Mouse (Mus musculus) gastrocnemius, postnatal 10 days (tissue): ENCODE data around the gene Nepn. TPM values are rescaled to one million over a fixed set of nuclear protein-coding genes. Genes with fewer than 3 reads are reported as not detected.
"Not testable (repeated sequence)": the region's sequence is repeated elsewhere in the genome, so short reads cannot be mapped to it uniquely, and the experiment has no call there.

ENCODE experiments used
- DNase-seq: peaks from one replicate; pipeline ENCODE4 v3.0.0; 2021; ENCODE audit warnings: mixed read lengths
- long read RNA-seq, 2 experiments: library from polyadenylated mRNA; stranded (forward); transcript quantifications; one replicate each; pipeline ENCODE4 v2.0.0; 2021
- total RNA-seq, 2 experiments: library from RNA; stranded (reverse); gene quantifications; 2 replicates each; pipeline ENCODE4 v1.2.3; 2021

Gene Nepn
- not detected for total RNA-seq
- long read RNA-seq, experiment 1: 0 reads
- long read RNA-seq, experiment 2: 0 reads

DNA sequence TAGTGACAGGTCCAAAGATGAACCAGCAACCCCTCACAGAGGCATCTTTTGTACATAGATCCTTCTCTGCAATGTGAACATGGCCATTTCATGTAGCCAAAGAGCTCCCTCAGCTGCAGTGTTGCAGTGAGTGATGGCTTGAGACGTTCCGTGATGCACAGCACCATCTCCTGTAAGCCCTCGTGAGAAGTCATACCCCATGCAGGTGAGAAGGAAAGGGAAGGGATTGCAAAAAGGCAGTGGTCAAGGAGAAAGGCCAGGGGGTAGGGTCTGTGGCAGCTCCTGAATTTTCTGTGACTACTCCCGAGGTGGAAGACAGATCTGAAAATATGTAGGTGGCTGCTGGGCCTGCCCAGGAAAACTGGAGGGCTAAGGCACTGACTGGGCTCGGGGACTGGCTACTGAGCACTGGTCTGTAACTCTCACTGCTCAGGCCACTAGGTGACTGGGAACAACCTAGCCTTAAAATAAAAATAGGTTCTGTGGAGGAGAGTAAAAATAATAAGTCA, at the start of gene Nepn:
Gene Nepn (plus strand): TSS at position 51 of the 509 bp plus-strand sequence.
- DNase-seq: no peak

DNA sequence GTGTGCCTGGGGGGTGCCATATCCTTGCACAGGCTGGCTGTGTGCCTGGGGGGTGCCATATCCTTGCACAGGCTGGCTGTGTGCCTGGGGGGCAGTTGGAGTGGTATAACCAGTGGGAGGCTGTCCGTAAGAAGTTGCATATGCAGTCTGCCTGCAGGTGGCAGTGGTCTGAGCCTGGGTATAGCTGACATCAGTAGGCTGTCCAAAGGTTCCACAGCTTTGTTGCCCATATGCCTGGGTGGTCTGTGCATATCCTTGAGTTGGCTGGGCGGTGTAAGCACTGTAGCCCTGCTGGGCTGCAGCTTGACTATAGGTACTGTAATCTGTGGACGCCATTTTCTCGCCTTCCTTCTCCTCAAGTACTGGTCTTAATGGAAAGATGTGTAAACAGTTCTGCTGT, 45.4 kb upstream of the Nepn start:
- not testable (repeated sequence) for DNase-seq

DNA sequence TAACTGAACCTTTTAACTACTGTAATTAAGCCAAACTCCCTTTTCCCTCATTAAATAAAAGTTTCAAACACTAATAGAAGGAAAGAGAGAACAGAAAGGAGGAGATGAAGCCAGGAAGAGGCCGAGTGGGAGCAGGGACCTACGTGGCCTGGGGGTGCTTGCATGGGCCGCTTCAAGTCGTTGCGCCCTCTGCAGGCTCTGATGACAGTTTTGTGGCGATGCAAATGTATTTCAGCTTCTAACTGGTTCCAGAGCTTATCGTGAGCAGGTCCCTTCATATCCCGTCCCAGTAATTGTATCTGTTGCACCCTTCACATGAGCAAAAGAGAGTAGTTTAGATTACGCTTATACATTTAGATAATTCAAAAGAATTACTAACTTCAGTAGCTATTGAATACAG, 35.6 kb upstream of the Nepn start:
- no peak for DNase-seq

DNA sequence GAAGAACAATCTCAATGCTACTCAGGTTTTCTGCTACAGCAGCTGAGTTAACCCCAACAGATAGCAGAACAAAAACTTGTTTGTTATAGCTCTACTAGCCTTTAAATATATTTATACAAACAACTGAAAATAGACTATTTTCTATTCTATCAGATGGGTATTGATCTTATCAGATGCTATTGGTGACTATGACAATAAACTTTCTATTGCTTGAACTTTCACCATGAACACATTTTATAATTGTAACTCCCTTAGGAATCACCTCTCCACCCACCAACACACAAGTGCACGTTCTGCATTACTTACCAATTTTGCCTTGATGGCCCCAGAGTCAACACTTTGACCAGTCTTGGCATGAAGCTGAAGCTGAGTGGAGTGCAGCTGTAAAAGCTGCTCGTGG, 30.3 kb upstream of the Nepn start, which contains the start of gene Gm26741:
Gene Gm26741 (plus strand): TSS at position 301 of the 400 bp plus-strand sequence.
- no peak for DNase-seq

DNA sequence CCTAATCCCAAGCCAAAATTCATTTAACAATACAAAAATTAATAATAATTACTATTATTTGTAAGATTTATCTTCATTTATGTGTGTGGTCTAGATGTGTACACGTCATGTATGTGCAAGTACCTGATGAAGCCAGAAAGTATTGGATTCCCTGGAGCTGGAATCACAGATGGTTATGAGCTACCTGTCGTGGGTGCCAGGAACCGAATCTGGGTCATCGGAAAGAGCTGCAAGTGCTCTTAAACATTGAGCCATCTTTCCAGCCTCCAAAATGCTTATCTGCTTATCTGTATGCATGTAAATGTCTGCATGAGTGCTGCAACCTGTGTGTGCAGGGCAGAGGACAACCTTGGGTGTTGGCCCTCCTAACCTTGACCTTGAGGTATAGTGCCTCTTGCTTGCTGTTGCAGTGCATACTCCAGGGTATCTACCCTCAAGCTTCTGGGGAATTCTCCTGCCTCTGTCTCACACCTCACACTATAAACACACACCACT, 28.5 kb upstream of the Nepn start:
- DNase-seq: no peak

DNA sequence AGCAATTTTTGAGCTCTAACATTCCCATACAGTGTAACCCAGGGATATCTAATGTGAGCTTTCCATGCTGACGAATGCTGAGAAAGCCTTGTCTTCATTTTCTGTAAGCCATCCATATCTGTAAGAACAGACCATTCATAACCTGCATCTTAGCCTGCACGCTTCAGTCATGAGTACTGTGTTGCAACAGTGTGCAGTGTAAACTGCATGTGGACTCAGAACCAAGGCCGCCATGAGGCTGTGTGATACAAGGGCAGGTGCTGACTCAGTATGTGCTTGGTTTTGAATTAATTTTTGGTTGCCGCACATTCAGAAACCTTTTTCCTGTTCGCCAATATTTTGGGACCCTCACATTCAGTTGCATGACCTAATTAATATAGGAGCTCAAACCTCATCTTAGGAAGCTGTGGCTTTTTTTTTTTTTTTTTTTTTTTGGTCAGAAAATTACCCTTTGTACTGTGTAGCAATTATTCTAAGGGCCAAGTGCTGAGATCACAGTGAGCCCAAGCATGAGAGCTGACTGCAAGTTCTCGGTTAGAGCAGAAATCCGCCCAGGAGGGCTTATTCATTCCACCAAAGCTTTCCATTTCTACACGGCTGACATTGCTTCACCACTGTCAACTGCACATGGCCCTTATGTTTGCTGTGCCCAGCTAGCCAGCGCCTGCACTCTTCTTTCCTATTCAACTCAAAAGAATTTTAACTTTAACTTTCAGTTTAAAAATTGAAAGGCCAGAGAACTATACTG, 27.7 kb upstream of the Nepn start:
- no peak for DNase-seq

DNA sequence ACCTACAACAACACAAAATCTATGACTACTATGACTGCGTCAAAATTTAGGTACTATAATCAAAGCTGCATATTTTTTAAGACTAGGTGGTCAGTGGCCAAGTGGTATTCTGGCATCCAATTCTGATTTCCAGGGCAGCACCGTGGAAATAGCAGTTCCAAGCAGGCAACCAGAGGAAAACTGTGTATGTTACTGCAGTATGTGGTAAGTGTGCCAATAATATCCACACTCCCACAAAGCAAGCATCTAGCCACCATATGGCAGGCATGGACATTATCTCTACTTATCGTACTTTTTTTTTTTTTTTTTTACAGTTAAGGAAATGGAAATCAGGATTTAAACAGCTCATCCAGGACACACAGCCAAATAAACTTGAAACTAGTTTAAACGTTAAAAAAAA, 20.4 kb upstream of the Nepn start:
- DNase-seq: no peak

DNA sequence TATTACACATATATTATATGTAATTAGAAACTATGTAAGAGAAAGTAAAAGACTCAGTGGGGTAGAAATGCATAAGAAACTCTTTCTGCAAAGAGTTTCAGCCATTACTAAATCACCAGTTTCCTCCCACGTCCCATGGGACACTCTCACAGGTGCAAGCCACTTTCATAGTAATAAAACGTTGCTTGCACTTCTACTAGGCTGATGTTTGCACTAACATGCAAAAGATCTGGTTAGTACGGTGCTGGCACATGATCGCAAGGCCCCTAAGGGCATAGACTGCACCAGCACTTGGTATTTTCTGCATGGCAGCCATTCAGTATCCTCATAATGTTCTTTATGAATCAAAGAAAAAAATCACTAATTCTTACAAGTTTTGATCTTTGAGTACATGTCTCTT, 14.9 kb upstream of the Nepn start:
- DNase-seq: no peak

DNA sequence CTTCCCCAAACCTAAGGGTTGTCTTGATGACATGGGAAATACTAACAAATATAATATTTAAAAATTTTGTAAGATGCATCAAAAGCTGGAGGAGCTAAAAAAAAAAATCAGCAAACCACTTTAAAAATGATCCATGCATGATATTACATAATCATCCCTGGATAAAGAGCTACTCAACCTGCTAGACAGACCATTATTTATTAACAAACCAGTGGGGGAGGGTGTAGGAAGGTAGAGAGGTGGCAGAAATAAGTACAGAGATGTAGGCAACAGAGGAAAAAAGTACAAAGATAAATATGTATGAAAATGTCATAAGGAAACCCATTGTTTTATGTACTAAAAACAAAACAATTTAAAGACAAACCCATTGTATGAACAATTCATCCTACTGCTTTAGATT, 14.1 kb upstream of the Nepn start:
- no peak for DNase-seq

DNA sequence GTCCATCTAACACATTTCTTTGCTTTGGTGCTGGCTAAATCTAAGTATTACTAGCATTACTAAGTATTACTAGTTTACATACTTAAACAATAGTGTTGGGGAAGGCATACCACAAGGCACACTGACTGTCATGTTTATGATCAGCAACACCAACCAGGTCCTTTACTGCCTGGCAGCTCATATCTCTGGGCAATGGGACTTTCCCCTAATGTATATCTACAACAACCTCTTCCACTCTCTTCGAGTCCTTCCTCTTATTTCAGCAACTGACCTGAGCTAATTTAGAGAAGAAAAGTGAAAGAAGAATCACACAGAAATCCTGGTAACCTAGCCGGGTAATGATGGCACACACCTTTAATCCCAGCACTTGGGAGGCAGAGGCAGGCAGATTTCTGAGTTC, 12.3 kb upstream of the Nepn start:
- no peak for DNase-seq

DNA sequence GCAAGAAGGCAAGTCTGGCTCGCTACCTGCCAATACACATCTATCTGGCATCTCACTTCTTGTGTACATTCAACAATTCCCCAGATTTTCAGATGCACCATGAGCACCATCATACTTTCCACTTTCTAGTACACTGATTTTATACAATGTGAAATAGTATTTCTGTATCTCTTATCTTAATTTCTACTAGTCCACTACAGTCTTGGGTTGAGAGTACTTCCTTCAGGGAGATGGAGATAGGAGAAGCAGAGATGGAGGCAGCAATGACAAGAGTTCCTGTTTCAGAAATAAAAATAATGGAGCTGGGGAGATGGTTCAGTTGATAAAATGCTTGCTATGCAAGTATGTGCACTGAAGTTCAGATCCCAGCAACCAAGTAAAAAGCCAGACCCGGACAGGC, 11.0 kb upstream of the Nepn start:
- DNase-seq: no peak

DNA sequence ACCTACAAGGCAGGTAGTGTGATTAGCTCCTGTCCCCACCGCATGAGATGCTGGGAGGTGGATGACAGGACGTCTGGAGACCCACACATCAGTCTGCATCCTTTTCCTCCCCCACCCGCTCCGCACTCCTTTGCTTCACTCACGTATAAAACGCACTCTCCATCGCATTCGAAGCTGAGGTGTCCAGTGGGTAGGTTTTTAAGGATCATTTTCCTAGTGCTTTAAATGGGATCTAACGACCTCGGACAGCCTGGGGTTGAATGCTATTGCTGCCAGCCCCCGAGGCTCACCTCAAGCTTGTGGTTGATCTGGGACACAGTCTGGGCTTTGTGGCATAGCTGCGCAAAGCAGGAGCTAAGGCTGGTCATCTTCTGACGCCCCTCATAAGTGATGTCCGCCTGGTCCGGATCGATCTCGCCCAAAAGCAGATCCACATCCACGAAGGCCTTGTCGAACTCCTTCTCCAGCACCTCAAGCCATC, 7.4 kb upstream of the Nepn start:
- DNase-seq: peak; percentile 8

DNA sequence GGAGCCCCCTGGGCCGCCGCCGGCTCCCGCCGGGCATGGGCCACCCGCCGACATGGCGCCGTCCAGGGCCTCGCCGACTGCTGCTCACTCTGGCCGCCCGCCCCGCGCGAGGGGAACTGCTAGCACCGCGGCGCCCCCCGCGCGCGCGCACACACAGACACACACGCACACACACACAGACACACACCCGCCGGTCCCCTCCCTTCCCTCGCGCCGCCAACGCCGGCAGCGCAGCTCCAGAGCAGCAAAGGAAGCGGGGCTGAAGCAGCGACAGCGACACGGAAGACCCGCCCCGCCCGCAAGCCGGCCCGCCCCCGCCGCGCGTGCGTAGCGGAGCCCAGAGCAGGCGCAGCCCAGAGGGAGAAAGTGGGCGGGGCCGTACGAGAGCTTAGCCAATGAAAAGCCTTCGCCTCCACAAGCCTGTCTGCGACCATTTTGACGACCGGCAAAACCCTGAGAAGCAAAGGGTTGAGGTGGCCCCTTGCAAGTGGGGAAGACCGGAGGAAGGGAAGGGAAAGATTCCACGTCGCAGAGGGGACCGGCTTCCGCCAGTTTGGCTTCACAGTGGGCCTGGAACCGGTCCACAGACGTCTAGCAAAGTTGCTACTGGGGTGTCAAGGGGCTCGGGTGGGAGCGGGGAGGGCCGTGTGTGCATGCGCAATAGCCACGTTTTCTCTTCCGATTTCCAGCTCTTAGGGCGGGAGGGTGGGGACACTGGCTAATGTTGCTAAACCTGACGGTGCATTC, 6.8 kb upstream of the Nepn start, which contains the start of gene Gopc:
Gene Gopc (minus strand): TSS at position 280 of the 747 bp plus-strand sequence.
- peak; percentile 98 for DNase-seq

DNA sequence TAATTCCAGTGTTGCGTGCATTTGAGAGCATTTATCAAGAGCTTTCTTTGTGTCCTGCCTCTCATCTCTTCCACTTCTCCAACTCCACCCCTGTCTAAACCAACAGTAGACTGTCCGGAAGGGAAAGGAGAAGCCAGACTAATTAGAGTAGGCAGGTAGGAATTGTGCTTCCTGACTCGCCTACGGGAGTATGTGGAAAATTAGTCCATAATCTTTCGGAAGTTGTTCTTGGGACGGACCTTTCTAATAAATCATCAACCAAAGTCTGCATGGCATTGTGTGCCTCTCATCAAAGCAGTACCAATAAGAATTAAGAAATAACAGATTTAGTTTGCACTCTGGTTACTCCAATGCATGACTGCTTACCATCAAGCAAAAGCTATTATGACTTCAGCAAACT, 5.8 kb upstream of the Nepn start:
- no peak for DNase-seq

DNA sequence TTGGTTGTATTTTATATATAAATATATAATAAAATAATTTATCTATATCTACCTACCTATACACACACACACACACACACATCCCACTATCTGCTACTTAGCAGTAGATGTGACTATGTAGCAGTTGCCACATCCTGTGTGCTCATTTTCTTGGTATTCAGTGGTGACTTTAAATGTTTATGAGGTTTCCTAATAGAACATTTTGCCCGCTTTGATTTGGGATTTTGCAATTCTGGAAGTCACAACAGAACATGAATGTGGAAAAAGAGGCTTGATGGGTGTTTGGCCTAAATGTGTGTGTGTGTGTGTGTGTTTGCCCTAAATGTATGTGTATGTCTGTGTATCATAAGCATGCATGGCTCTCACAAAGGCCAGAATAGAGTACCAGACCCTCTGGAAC, 5.2 kb upstream of the Nepn start:
- DNase-seq: no peak

DNA sequence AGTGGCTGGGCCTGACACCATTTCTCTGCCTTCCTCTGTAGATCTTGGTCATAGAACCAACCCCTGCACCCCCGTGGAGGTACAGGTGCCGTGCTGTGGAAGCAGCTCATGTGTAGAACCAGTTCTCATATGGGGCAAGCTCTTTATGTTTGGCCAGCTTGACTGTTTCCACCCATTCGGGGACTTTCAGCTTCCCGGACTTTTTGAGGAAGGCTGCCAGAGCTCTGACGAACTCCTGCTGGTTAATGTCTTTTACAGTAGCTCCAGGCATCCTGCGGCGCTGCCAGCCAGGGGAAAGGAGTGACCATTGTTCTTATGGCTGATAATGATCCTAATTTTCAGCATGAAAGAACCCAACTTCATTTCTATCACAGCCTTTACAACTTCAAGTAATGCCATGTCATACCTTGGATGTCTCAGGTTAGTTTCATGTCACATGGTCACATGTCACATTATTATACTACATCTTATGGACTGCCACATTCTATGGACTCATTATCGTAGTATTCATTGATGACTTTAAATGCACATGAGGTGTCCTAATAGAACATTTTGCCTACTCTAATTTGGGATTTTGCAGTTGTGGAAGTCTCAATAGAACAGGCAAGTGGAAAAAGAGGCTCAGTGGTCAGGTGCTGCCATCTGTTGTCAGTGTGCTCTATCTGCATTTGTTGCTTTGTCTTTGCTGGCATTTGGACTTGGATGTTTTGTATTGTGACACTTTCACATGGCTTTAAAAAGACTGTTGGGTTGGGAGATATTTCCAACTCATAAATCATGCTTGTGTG, 3.8 kb upstream of the Nepn start:
- peak; percentile 24 for DNase-seq

DNA sequence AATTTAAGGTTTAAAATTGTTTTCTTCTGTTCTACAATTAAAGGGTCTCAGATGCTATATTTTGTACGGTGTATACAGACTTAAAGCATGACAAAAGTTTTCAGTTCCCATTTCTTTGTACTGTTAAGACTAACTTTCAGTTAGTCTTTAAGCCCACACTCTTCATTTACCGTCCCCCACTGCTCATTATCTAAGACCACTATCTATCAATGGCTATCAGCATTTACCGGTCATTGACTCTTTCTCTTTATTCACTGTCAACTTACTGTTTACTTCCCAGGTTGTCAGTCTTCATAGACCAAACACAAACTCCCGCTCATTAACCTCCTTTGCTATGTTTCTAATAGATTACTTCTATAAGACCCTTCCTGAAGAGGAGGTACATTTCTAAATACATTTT, 1.6 kb upstream of the Nepn start:
- DNase-seq: no peak

DNA sequence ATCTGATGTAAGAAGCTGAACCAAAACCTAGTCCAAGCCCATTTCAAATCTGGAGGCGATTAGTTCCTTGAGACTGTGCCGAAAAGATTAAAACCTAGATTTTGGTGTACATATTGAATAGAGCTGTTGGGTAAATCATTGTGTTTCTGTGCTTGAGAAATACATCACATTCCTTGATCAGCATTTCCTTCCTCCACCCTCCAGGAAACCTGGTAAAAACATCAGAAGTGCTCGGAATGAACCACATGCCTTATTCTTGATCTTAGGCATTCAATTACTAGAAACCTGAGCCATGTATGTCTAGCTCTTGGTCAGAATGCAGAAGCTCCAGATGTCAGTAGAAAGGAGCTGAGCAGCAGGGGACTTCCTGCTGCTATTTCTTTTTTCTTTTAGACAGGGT, 666 bp downstream of the Nepn start:
- no peak for DNase-seq

DNA sequence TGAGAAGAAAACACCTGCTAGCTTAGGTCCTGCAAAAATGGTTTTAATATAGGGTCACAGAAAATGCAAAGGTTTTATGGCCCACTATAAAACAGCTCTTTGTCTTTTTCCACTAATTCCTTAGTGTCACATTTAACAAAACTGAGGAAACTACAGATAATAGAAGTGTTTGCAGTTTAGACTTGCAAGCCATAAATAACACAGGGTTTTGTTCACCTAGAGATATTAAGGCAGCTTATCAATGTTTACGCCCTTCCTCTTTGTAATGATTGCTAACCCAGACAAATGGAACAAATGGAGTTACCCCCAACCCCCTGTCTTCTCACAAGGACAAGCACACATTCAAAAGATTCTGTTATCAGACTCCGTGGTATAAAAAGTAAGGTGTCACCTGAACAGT, 2.4 kb downstream of the Nepn start:
- no peak for DNase-seq

DNA sequence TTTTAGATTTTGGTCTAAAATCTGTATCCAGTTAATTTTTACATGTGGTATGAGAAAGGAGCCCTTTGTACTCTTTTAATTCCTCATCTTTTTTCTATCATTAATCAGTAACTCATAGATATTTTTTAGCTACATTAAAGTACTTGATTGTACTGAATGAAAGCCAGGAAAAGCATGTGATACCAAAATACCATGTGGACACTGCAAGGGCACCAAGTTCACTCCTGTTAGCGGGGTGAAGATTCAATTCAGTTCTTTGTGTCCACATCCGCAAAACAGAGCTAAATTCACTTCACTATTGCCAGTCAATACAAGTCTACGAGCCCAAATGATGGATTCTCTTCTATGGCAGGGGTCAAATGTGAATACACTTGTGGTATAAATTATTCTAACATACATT, 7.9 kb downstream of the Nepn start:
- no peak for DNase-seq

DNA sequence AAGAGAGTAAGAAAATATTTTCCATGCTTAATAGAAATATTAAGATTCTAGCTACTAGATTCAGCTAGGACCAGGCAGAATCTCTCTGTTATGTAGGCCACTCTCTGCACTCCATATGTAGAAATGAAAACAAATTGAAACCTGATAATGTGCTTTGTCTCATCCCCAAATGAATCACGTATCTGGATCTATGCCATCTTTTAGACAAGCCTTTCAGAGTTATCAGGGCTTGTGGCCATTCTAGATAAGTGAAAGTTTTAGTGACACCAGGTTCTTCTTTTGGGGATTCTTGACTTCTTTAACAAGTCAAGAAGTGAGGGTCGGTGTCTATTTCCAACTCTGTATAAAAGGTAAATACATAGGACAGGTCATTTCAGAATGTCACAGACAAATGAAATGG, 9.9 kb downstream of the Nepn start:
- DNase-seq: no peak

DNA sequence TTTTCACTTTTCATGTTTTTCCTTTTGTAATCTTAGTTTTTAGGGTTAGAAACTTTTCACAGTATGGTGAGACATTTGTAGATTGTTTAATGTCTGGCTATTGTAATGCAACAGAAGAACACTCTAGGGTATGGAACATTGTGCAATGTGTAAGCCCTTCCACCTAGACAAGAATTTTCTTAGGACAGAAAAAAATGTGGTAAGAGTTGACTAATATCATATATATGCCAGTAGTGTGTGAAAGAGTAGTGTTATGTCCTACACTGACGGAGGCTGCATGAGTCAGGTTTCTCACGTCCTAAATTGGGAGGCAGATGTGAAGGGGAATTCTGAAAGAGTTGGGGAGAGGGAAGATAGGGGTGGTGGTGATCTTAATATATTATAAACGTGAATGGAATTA, 10.9 kb downstream of the Nepn start:
- DNase-seq: no peak
